Mouse (Mus musculus): ENCODE measurements around the gene Agrp. TPM values are rescaled to one million over a fixed set of nuclear protein-coding genes. Genes with fewer than 3 reads are reported as not detected.
"Not testable (repeated sequence)": the region's sequence is repeated elsewhere in the genome, so short reads cannot be mapped to it uniquely, and the experiment has no call there.

The Agrp gene
- polyA plus RNA-seq, 1 experiment: 1.7 TPM

DNA sequence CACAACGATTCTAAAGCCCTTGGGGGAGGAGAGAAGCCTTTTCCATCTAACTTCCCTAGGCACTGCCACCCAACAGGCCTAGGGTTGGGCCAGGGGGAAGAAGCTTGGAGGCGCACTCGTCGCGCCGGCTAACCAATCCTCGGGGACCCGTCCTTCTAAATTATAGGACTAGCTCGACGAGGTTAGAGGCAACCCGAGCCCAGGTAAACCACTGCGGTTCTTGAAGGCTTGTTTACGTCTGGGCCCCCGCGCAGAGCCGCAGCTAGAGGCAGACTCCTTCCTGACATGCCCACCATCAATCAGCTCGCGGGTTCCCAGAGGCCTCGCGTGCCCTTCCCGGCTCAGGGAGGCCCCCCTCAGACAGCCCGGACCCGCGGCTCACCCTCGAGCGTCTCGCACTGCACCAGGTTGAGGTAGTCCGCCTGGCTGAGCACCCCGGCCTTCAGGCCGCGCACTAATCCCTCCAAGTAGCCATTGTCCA, 71.8 kb downstream of the Agrp start:
- TF ChIP-seq CTCF (IDR thresholded peaks at IDR 0.05; ENCODE audit: insufficient read depth, low read length) (no peak), POLR2A (IDR thresholded peaks at IDR 0.05; ENCODE audit: borderline replicate concordance, extremely low read depth, low read depth, low read length) (no peak)
- WGBS: under 1% methylated on average over 31 of the region's 31 CpGs

DNA sequence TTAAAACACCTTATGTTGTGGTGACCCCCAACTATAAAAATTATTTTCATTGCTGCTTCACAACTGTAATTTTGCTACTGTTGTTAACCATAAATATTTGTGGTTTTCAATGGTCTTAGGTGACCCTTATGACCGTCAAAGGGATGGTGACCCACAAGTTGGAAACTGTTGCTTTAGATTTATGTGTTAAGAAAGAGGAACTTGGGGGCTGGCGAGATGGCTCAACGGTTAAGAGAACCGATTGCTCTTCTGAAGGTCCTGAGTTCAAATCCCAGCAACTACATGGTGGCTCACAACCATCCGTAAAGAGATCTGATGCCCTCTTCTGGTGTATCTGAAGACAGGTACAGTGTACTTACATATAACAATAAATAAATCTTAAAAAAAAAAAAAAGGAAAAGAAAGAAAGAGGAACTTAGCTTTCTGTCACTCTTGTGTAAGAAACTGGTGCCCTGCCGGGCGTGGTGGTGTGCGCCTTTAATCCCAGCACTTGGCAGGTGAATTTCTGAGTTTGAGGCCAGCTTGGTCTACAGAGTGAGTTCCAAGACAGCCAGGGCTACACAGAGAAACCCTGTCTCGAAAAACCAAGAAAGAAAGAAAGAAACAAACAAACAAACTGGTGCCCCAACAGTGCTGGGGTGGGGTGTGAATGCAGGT, 72.5 kb downstream of the Agrp start:
- peak overlapping the region; percentile 77 for H3K4me3 ChIP-seq (replicated peaks; ENCODE audit: extremely low read depth, low read depth, low read length)
- not testable (repeated sequence) for DNase-seq; H3K4me1 ChIP-seq (ENCODE audit: control insufficient read depth, insufficient read depth, low read length)
- 55% methylated on average over 9 of the region's 9 CpGs for WGBS

More for the DNA sequence above, 71.8 kb downstream of the Agrp start:
- H3K4me1 ChIP-seq (ENCODE audit: control insufficient read depth, insufficient read depth, low read length): peaks cover 5% of the 10 kb centered on the region; the same call in 1 of the 2 replicates
- peak overlapping the region; percentile 77 for H3K4me3 ChIP-seq (replicated peaks; ENCODE audit: extremely low read depth, low read depth, low read length)
- no peak for DNase-seq

DNA sequence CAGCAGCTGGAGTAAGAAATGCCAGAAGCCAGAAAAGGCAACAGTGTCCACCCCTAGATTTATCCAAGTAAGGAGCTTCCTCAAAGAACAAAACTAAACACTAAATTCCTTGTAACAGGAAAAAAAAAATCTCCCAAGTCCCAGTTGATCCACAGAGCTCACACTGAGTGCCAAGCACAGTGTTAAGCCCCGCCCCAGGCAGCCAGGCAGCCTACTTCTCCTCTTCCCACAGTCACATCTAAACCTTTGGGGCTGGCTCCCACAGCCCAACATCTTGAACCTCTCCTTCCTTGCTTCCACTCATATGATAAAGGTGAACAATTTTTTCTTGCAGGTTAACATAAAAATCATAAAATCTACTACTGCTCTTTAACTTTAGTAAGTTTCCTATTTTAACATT, 73.3 kb downstream of the Agrp start:
- no peak for DNase-seq
- TF ChIP-seq POLR2A (IDR thresholded peaks at IDR 0.05; ENCODE audit: borderline replicate concordance, extremely low read depth, low read depth, low read length) (no peak), CTCF (IDR thresholded peaks at IDR 0.05; ENCODE audit: insufficient read depth, low read length) (no peak)
- WGBS: 61% methylated on average over 1 of the region's 1 CpGs
- no peak overlapping the region for H3K4me3 ChIP-seq (replicated peaks; ENCODE audit: extremely low read depth, low read depth, low read length)
- H3K4me1 ChIP-seq (ENCODE audit: control insufficient read depth, insufficient read depth, low read length): peaks cover 5% of the 10 kb centered on the region; the same call in 1 of the 2 replicates

DNA sequence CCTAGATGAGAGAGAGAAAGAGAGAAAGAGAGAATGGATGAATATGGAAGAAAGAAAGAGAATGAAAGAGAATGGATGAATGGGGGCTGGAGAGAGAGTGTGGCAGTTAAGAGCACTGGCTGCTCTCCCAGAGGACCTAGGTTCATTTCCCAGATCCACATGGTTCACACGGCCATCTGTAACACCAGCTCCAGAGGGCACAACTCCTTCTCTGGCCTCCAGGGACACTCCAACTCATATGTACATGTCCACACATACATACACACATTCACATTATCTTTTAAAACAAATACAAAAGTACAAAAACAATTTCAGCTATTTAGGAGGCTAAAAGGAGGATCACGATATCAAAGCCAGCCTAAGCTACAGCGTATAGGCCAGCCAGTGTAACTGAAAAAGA, 74.3 kb downstream of the Agrp start:
- WGBS: 75% methylated on average over 3 of the region's 3 CpGs
- no peak for TF ChIP-seq POLR2A (IDR thresholded peaks at IDR 0.05; ENCODE audit: borderline replicate concordance, extremely low read depth, low read depth, low read length)
- no peak overlapping the region for H3K4me3 ChIP-seq (replicated peaks; ENCODE audit: extremely low read depth, low read depth, low read length)
- H3K4me1 ChIP-seq (ENCODE audit: control insufficient read depth, insufficient read depth, low read length): peaks cover 5% of the 10 kb centered on the region; the same call in 1 of the 2 replicates
- no peak for DNase-seq

DNA sequence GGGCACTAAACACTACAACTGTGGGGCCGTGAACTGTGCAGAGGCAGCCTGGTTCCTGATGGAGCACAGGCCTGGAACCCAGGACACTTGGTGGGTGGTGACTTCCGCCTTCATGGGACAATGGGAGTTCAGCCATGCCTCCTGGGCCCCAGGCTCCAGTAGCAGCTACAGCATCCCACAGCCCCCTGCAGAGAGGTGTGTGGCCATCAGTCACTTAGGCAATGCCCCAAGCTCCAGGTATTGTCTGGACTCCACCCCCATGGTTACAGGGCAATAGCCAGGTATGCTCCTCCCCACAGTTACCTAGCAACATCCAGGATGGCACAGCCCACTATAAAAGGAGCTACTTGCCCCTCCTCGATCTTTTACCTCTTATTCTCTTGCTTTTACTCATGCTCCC, 82.0 kb downstream of the Agrp start:
- WGBS: 81% methylated on average over 3 of the region's 3 CpGs
- DNase-seq: no peak
- no peak for TF ChIP-seq CTCF (IDR thresholded peaks at IDR 0.05; ENCODE audit: insufficient read depth, low read length)
- TF ChIP-seq POLR2A (IDR thresholded peaks at IDR 0.05; ENCODE audit: borderline replicate concordance, extremely low read depth, low read depth, low read length): no peak
- Histone ChIP-seq H3K4me3 (replicated peaks; ENCODE audit: extremely low read depth, low read depth, low read length) (no peak overlapping the region), H3K4me1 (ENCODE audit: control insufficient read depth, insufficient read depth, low read length) (peaks cover 4% of the 10 kb centered on the region)

DNA sequence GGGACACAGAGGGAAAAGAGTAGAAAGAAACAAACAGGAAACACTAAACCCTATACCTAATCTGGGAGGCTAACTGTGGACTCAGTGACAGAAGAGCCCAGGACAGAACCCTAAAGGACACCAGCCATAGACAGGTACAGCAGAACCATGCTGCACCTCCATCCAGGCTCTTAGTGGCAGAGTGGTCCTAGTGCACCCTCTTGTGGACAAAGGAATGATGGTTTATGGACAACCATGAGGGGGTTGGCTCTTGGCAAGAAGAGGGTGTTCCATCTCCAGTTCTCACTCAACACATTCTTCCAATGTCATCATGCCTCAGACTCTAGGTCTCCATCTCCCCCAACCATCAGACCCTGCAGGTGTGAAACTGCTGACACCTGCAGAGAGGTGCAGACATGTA, 83.1 kb downstream of the Agrp start:
- H3K4me3 ChIP-seq (replicated peaks; ENCODE audit: extremely low read depth, low read depth, low read length): no peak overlapping the region
- H3K4me1 ChIP-seq (ENCODE audit: control insufficient read depth, insufficient read depth, low read length): peaks cover 8% of the 10 kb centered on the region
- DNase-seq: no peak

DNA sequence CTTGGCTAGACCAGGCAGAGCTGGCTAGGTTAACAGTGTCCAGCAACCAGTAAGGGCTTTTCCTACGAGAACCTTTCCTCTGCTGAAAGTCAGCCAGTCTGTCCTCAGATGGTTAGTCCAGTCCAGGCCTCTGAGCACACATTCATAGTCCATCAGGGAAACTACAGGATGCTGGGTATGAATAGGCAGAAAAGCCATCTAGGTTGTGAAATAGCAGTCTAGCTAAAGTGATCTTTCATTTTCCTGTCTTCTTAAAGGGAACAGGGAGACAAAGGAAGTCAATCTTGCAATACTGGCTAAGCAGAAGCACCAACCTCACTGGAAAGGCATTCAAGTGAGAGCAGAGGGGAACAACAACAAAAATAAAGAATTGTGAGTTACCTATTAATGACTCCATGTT, 84.4 kb downstream of the Agrp start:
- H3K4me3 ChIP-seq (replicated peaks; ENCODE audit: extremely low read depth, low read depth, low read length): no peak overlapping the region
- TF ChIP-seq POLR2A (IDR thresholded peaks at IDR 0.05; ENCODE audit: borderline replicate concordance, extremely low read depth, low read depth, low read length) (no peak), CTCF (IDR thresholded peaks at IDR 0.05; ENCODE audit: insufficient read depth, low read length) (no peak)
- no peak for DNase-seq
- 54% methylated on average over 1 of the region's 1 CpGs for WGBS
- peaks cover 8% of the 10 kb centered on the region for H3K4me1 ChIP-seq (ENCODE audit: control insufficient read depth, insufficient read depth, low read length)

More for the DNA sequence above, 83.1 kb downstream of the Agrp start:
- TF ChIP-seq POLR2A (IDR thresholded peaks at IDR 0.05; ENCODE audit: borderline replicate concordance, extremely low read depth, low read depth, low read length): no peak
- peak; percentile 87 for TF ChIP-seq CTCF (IDR thresholded peaks at IDR 0.05; ENCODE audit: insufficient read depth, low read length)

DNA sequence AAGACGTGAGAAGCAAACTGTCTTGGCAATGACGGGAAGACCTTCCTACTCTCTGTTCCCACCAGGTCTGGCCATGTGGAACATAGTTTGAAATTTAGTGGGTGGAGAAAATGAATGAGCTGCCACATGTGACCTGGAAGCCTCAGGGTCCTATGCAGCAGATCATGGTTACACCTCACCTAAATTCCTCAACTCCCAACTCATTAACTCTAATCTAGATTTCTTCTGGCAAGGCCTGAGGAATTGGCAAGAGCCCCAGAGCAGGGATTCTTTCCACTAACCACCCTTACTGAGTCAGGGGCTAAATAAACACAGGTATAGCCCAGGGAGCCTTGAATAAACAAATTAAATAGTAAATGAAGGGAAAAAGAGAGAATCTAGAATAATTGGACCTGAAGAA, 85.2 kb downstream of the Agrp start:
- TF ChIP-seq CTCF (IDR thresholded peaks at IDR 0.05; ENCODE audit: insufficient read depth, low read length): no peak
- TF ChIP-seq POLR2A (IDR thresholded peaks at IDR 0.05; ENCODE audit: borderline replicate concordance, extremely low read depth, low read depth, low read length): no peak
- peaks cover 12% of the 10 kb centered on the region for H3K4me1 ChIP-seq (ENCODE audit: control insufficient read depth, insufficient read depth, low read length)
- no peak for DNase-seq
- no peak overlapping the region for H3K4me3 ChIP-seq (replicated peaks; ENCODE audit: extremely low read depth, low read depth, low read length)
- whole genome bisulfite sequencing: 87% methylated on average over 2 of the region's 2 CpGs

DNA sequence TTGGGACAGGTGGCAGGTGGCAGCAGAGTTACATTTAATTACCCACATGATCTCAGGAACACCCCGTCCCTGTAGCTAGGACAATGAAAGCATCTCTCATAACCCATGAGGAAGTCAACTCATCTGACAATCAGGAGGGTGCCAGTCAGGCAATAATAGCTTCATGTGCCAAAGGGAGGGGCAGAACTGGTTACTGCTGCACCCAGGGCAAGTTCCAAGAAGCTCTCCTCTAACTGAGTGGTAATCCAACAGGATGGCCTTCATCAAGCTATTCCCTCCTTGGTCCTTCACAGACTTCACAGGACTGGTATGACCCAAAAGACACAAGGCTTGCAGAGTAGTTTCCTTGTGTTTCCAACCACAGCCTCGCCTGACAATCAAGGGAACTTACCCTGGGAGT, 87.1 kb downstream of the Agrp start:
- WGBS: 51% methylated on average over 2 of the region's 2 CpGs
- Histone ChIP-seq H3K4me3 (replicated peaks; ENCODE audit: extremely low read depth, low read depth, low read length) (no peak overlapping the region), H3K4me1 (ENCODE audit: control insufficient read depth, insufficient read depth, low read length) (peaks cover 31% of the 10 kb centered on the region)
- DNase-seq: no peak
- TF ChIP-seq POLR2A (IDR thresholded peaks at IDR 0.05; ENCODE audit: borderline replicate concordance, extremely low read depth, low read depth, low read length): no peak
- TF ChIP-seq CTCF (IDR thresholded peaks at IDR 0.05; ENCODE audit: insufficient read depth, low read length): no peak

DNA sequence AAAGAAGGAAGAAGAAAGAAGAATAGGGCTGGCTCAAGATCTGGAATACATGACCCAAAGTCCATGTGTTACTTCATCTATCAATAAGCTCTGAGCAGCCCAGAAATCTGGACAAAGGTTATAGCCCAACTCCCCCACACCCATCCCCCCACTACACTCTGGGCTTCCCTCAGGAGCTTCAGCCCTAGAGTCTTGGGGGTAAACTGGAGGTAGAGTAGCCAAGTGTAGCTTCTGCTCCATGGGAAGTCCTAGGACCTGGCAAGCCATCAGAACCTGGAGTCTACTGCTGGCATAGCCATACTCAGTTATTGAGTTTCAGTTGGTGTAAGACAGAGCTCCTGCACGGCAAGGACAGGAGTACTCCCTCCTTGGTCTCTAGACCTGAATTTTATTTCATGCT, 87.7 kb downstream of the Agrp start:
- H3K4me1 ChIP-seq (ENCODE audit: control insufficient read depth, insufficient read depth, low read length): peaks cover 32% of the 10 kb centered on the region
- no peak overlapping the region for H3K4me3 ChIP-seq (replicated peaks; ENCODE audit: extremely low read depth, low read depth, low read length)
- 86% methylated on average over 1 of the region's 1 CpGs for WGBS

More for the DNA sequence above, 87.7 kb downstream of the Agrp start:
- TF ChIP-seq CTCF (IDR thresholded peaks at IDR 0.05; ENCODE audit: insufficient read depth, low read length) (no peak), POLR2A (IDR thresholded peaks at IDR 0.05; ENCODE audit: borderline replicate concordance, extremely low read depth, low read depth, low read length) (no peak)
- no peak for DNase-seq

Data from lung, adult 2 months (tissue).